Mouse (Mus musculus) liver, adult (tissue): Measurements from ENCODE around the gene Colgalt1.

Source experiments
- GATA4 ChIP-seq: IDR thresholded peaks from 2 replicates; pipeline ENCODE4 v1.6.1; 2014; ENCODE audit warnings: mild to moderate bottlenecking, low read length; ENCODE audit not compliant: insufficient replicate concordance

The Colgalt1 gene

GRCm38 (mm10) chr8:71598375-71598774 is 12.4 kb upstream of the Colgalt1 start:
- TF ChIP-seq GATA4: no peak

DNA sequence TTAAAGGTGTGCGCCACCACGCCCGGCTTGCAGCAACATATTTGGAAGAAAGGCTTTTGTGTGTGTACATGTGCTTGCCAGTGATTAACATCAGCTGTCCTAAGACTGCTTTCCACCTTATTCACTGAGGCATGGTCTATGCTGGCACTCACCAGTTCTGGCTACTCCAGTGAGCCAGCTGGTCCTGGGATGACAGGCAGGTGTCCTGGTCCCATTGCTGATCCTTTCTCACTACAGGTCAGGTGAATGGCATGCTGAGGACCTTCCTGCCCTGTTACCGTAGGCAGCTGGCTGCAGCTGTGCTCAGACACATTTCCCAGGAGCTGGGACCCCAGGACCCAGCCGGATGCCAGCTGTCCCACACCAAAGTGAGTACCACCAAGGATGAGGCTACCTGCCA is 12.0 kb upstream of the Colgalt1 start:
- TF ChIP-seq GATA4: no peak

GRCm38 (mm10) chr8:71601939-71602665 is 8.7 kb upstream of the Colgalt1 start:
- TF ChIP-seq GATA4: no peak

GRCm38 (mm10) chr8:71602666-71603334 is 8.0 kb upstream of the Colgalt1 start:
- no peak for TF ChIP-seq GATA4

- no peak for TF ChIP-seq GATA4
Measured at GRCm38 (mm10) chr8:71604021-71604420, 6.8 kb upstream of the Colgalt1 start.

DNA sequence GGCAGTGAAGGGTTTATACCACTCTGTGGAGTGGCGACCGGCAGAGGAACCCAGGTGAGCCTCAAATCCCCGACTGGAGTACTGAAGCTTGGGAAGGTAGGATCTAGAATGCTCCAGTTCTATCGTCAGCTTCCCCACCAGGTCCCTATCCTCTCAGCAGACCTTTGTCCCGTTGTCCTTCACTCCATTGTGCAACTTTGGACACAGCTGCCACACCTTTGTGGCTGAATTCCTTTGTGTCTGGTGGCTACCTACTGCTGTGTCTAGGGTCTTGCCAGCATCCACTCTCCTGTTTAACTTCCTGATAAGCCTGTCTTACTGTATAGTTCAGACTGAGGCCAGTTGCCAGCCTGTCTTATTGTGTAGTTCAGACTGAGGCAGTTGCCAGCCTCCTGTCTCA is 1.3 kb downstream of the Colgalt1 start:
- no peak for TF ChIP-seq GATA4

- no peak for TF ChIP-seq GATA4
Measured at GRCm38 (mm10) chr8:71613418-71613817, 2.6 kb downstream of the Colgalt1 start.

DNA sequence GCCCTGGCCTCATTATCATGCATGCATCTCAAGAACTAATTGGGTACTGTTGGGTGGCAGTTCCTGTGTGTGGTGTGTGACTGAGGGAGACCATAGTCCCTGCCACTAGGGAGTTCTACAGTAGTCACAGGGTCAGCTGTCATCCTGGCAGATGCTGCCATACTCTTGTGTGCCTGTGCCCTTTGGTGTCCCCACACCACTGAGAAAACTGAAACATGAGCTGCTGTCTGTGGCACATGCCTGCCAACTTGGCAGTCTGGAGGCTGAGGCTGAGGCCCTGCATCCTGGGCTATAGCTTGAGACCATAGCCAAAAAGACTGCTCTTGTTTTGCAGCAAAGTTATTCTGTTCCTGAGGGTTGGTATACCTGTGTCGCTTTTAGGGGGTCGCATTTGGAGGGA is 9.0 kb downstream of the Colgalt1 start:
- TF ChIP-seq GATA4: no peak

DNA sequence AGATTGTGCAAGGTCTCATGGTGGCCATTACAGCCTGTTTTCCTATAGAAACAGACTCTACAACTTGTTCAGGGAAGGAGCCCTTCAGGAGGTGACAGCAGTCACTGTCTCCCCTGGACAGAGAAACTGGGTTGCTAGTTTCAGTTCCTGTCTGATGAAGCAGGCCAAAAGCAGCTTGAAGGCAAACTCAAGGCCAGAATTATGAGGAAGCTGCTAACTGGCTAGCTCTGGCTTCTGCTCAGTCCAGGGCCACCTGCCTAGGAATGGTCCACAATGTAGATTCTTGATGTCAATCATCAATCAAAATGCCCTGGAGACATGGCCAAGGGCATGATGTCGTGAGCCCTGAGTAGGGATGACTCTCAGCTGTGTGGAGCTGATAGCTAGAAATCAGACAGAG is 14.3 kb downstream of the Colgalt1 start:
- no peak for TF ChIP-seq GATA4

DNA sequence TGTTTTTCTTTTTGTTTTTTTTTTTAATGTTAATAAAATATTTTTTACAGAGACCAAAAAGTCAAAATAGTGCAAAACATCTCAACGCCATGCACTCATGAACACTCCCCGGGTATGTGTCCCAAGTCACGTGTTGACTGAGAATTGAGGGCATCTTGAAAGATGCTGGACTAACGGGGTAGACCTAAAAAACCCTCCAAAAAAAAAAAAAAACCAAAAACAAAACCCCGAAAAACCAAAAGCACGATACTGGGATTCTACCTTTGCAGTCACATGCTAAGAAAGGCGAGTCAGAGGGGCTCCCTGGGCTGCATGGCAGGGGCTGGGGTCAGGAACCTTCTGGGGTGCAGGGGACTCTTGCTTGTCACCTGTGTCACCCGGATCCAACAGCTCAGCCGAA is 16.0 kb downstream of the Colgalt1 start:
- TF ChIP-seq GATA4: no peak

DNA sequence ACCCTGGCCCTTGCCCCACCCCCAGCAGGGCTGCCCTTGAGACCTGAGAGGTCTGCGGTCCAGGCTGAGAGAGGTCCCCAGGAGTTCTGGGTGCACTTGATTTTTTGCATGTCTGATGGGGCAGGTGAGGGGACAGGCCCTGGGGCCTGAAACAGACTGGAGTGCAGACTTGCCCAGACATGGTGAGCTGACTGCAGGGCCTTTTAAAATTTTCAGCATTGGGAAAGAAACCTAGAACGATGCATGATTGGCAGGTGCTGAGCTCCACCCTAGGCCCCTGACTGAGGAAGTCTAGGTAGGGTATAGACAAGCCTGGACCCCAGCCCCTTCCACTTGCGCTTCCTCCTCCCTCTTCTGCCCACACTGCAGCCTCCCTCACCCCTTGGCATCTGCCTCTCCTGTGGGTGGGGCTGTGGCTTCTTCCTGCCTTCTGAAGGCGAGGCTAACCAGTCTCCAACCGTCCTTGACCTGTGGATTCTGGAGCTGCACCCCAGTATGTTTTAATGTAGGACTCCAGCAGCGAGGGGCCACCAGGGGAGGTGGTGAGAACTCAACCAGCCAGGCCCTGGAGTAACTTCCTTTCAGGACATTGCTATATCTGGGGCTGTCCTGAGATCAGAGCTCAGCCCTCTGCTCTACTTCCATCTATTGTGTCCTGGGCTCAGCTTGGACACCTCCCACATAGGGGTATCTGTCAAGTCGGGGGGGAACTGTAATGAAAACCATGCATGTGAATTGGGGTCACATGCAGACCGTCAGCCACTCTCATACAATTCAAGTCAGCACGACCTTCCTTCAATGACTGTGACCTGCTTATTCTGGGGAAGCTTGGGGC is 16.7 kb downstream of the Colgalt1 start:
- TF ChIP-seq GATA4: no peak; the same call in 1 of the 2 replicates

DNA sequence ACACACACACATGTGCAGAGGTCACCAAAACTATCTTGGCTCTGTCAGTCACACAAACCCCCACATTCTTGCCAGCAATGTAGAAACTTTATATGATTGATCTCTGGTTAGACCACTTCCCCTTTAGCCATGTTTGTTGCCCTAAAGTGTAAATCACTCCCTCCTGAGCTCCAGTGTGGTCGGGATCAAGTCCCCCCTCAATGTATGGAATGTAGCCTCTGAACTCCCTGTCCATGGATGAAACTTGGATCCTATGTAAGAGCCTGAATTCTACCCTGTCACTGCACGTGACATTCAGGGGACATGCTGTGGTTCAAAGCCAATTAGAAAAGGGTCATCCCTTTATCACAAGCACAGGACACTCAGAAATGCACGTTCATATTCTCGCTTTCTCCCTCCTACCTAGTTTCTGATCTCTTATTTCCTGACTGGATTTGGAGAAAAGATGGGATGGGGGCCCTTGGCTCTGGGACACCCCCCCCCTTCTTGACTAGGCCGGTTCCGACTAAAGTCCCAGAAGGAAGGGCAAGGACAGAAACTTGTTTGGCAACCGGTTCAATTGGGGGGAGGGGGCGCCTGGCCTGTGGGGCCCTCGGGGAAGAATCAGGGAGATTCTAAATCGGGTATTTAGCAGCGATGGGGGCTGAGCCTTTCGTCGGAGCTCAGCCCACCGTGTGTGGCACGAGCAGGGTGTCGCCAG is 17.7 kb downstream of the Colgalt1 start:
- no peak for TF ChIP-seq GATA4

GRCm38 (mm10) chr8:71629096-71629697 is 18.4 kb downstream of the Colgalt1 start:
- no peak for TF ChIP-seq GATA4

DNA sequence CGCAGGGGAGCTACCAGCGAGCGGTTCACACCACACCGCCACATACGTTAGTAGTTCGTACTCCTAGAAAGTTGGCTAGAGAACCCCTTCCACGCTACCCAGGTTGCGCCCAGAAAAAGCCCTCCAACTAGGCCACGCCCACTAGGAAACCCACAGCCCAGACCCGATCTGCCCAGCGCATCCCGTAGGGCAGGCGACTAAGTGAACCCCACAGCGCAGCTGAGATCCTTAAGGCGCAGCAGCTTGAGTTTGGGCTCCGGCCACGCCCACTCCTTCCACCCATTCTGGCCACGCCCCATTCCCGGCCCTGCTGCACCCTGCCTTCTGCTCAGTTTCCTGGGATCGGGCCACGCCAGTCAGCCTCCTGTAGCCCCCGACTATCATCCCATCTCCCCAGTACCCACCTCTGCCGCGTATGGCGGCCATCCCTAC is 19.0 kb downstream of the Colgalt1 start:
- TF ChIP-seq GATA4: no peak

DNA sequence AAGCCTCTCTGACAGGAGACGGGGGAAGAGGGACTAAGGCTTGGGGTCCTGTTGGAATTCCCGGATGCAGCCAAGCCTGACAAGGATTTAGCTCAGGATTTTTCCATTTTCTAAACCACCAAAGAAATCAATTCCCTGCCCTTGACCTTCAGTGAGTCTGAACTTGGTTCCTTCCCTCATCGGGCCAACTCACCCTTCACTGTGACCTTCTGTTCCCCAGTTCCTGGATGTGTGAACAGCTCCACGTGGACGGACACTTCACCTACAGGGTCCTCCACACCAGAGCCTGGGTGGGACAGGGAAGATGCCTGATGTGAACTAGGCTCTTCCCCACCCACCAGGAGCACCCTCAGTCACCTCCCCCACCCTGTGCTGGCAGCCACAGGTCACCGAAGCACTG is 20.0 kb downstream of the Colgalt1 start:
- TF ChIP-seq GATA4: no peak
